9 mouse cellular contexts compared by ENCODE assay signal in the genomic region with DNA sequence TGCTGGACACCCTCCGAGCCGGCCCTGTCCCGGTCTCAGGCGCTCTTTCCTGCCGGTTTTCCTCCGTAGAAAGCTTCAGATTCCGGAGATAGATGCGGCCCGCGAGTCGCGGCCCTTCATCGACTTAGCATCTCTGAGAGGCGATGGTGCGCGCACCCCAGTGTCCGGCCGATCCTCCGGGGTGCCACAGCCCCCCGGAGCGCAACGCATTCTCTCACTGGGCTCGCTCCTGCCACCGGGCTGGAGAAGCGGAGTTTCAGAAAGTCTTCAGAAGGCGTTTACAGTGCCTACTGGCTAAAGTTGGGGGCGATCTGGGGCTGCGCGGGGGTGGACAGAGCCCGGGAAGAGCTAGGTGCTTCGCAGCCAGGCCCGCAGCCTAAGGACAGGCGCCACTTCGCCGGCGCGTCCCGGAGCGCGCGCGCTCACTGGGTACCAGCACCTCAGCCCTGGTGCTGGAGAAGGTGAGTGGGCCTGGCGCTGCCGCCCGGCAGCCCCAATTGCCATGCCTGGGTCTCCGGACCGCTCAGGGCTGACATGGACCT. TPM values are rescaled to one million over a fixed set of nuclear protein-coding genes. Genes with fewer than 3 reads are reported as not detected.
DNase-seq lines count a peak whose midpoint lies in the region; ATAC-seq and TF ChIP-seq lines count a peak whose summit lies in the region.
"Had no signal": no experiment of that assay in that cellular context is flagged by ENCODE, and none has a peak within 500 bp of the region (broad histone marks: within the 10 kb centered on the region; RNA-seq: fewer than 3 reads in every experiment).

No protein-coding gene starts in this region.

- peak; percentile 5 to 12 for DNase-seq in kidney, postnatal 4 days
- DNase-seq in kidney, adult 9 months = no peak
- peak; percentile 63 to 70 for DNase-seq in cerebellum, adult 2 months
- DNase-seq in midbrain, embryonic 11.5 days (ENCODE audit: low spot score, missing footprints) = peak; percentile 93
- DNase-seq in layer of hippocampus, postnatal 14 days (ENCODE audit: low spot score in 2 of 2) = no peak
- DNase-seq in T-cell, adult 2 months (ENCODE audit: low spot score) = no peak
- no peak for DNase-seq in heart, postnatal 25 days (ENCODE audit: low spot score)

- intact Hi-C loops in heart, postnatal 25 days (cut with DNase I) = no loop called here

- TF ChIP-seq POLR2A in cerebellum, adult 2 months (IDR thresholded peaks at IDR 0.05; ENCODE audit: borderline replicate concordance, insufficient read depth, low read length) = no peak

- TF ChIP-seq CTCF in cerebellum, adult 2 months (IDR thresholded peaks at IDR 0.05; ENCODE audit: borderline replicate concordance, insufficient read depth, low read depth, low read length) = no peak

- H3K36me3 ChIP-seq in forebrain, embryonic 12.5 days (replicated peaks) = no peaks in the 10 kb centered on the region
- no peaks in the 10 kb centered on the region for H3K36me3 ChIP-seq in midbrain, embryonic 11.5 days (ENCODE audit: control insufficient read depth, insufficient read depth, low read length)

- H3K4me1 ChIP-seq in cerebellum, adult 2 months (ENCODE audit: control insufficient read depth, insufficient read depth, low read length) = peaks cover 15% of the 10 kb centered on the region; the same call in 1 of the 2 replicates
- H3K4me1 ChIP-seq in forebrain, embryonic 12.5 days = peaks cover 22% of the 10 kb centered on the region
- H3K4me1 ChIP-seq in midbrain, embryonic 11.5 days (ENCODE audit: control insufficient read depth, insufficient read depth, low read length) = peaks cover 13% of the 10 kb centered on the region

- H3K4me2 ChIP-seq in forebrain, embryonic 12.5 days = peak overlapping the region; percentile 99
- H3K4me2 ChIP-seq in midbrain, embryonic 11.5 days = peak overlapping the region; percentile 99

- no peak for ATAC-seq in forebrain, embryonic 12.5 days (ENCODE audit: low FRiP score)
- no peak for ATAC-seq in midbrain, embryonic 11.5 days (ENCODE audit: low FRiP score)

- peak overlapping the region; percentile 88 for H3K27ac ChIP-seq in cerebellum, adult 2 months (ENCODE audit: insufficient read depth, low read length)
- H3K27ac ChIP-seq in forebrain, embryonic 12.5 days = no peak overlapping the region
- H3K27ac ChIP-seq in midbrain, embryonic 11.5 days (ENCODE audit: low read depth, low read length) = no peak overlapping the region

- H3K27me3 ChIP-seq in cerebellum, adult 2 months (ENCODE audit: control insufficient read depth, insufficient read depth, low read length) = no peaks in the 10 kb centered on the region
- peaks cover 77% of the 10 kb centered on the region for H3K27me3 ChIP-seq in forebrain, embryonic 12.5 days
- peaks cover 42% of the 10 kb centered on the region for H3K27me3 ChIP-seq in midbrain, embryonic 11.5 days (ENCODE audit: control insufficient read depth, insufficient read depth, low read length)

- H3K9ac ChIP-seq in forebrain, embryonic 12.5 days = peak overlapping the region; percentile 67
- peak overlapping the region; percentile 65 for H3K9ac ChIP-seq in midbrain, embryonic 11.5 days (ENCODE audit: low read length)

- WGBS in cerebellum, adult 2 months = under 1% methylated on average over 47 of the region's 47 CpGs
- under 1% methylated on average over 47 of the region's 47 CpGs for WGBS in forebrain, embryonic 12.5 days
- under 1% methylated on average over 47 of the region's 47 CpGs for WGBS in midbrain, embryonic 11.5 days

- H3K9me3 ChIP-seq in forebrain, embryonic 12.5 days = no peaks in the 10 kb centered on the region
- no peaks in the 10 kb centered on the region for H3K9me3 ChIP-seq in midbrain, embryonic 11.5 days (ENCODE audit: control insufficient read depth, low read length)

- H3K4me3 ChIP-seq in cerebellum, adult 2 months (replicated peaks; ENCODE audit: insufficient read depth, low read depth, low read length) = peak overlapping the region; percentile 97
- peak overlapping the region; percentile 57 for H3K4me3 ChIP-seq in forebrain, embryonic 12.5 days (replicated peaks)
- peak overlapping the region; percentile 59 for H3K4me3 ChIP-seq in midbrain, embryonic 11.5 days (ENCODE audit: low read depth, low read length)

RNA-seq across cellular contexts. Expression of a gene that starts 0.9 kb away (rescaled TPM):
- polyA plus RNA-seq in cerebellum, adult 2 months (2012; rRNA removed) = 63.0 and 63.4 TPM in 2 replicates
- 0.56 TPM in 2 replicates for polyA plus RNA-seq in forebrain, embryonic 12.5 days (2016; fragmentation: Nextera tagmentation; extraction: Ambion mirVana)
- polyA plus RNA-seq in midbrain, embryonic 11.5 days (2014; fragmentation: Nextera tagmentation; extraction: Ambion mirVana) = 0.33 and 0.60 TPM in 2 replicates
- 1 to 10 TPM; 8.0 to 8.3 TPM for total RNA-seq in layer of hippocampus, postnatal 14 days (2021)
- not detected for total RNA-seq in heart, postnatal 25 days (2021)
- total RNA-seq: liver, adult 2 months had no signal

RNA-seq across cellular contexts. Expression of a gene that starts 52.6 kb away (rescaled TPM):
- not detected in 2 replicates for polyA plus RNA-seq in cerebellum, adult 2 months (2012; rRNA removed)
- polyA plus RNA-seq in forebrain, embryonic 12.5 days (2016; fragmentation: Nextera tagmentation; extraction: Ambion mirVana) = not detected in 2 replicates
- not detected in 2 replicates for polyA plus RNA-seq in midbrain, embryonic 11.5 days (2014; fragmentation: Nextera tagmentation; extraction: Ambion mirVana)
- not detected for total RNA-seq in layer of hippocampus, postnatal 14 days (2021)
- not detected for total RNA-seq in heart, postnatal 25 days (2021)
- total RNA-seq: liver, adult 2 months had no signal
- polyA plus RNA-seq: liver, adult 2 months had no signal

Comparison
In these comparisons a context has a peak if more than half of its experiments do, and no peak if none do; other contexts are left out.
1. DNase-seq: peak in kidney, postnatal 4 days (2 of 2), cerebellum, adult 2 months (2 of 2) and midbrain, embryonic 11.5 days (single experiment); none in kidney, adult 9 months (single experiment), layer of hippocampus, postnatal 14 days (0 of 2), T-cell, adult 2 months (single experiment) and heart, postnatal 25 days (single experiment).
2. RNA of a gene that starts 0.9 kb away (polyA plus RNA-seq): 63.0 to 63.4 TPM in cerebellum, adult 2 months; 0.33 to 0.60 TPM in midbrain, embryonic 11.5 days and 0.56 TPM in forebrain, embryonic 12.5 days; every median in the first group is over 10 times any median in the second.
3. Peak in every context shown above with its lines, with median percentiles within 50 percentile points of each other: H3K4me3 ChIP-seq.